Mouse (Mus musculus): ENCODE data around the gene Id1.

DNA sequence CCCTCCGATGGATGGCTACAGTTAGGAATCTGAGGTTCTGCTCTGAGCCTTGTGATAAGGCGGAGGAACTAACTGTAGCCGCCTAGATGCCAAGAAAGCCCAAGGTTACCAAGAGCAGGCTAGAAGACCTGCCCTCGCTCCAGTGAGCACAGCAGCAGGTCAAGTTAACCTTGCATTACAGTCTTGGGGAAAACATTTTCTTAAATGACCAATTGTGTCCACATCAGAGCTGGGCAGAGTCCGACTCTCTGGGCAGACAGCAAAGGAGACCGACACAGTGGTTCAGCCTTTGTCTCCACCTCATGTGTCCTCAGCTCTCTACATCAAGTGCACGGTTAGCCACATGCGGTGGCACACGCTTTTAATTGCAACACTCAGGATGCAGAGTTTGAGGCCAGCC is 35.5 kb downstream of the Id1 start:
- TF ChIP-seq CHD2 (IDR thresholded peaks at IDR 0.05; ENCODE audit: low read length) = no peak
- no peak for TF ChIP-seq EP300 (IDR thresholded peaks at IDR 0.05; ENCODE audit: low read length)
- TF ChIP-seq ETS1 (conservative IDR thresholded peaks at IDR 0.05; ENCODE audit: low read depth, low read length) = no peak
- no peak for TF ChIP-seq CTCF (conservative IDR thresholded peaks at IDR 0.05 in 1 of 2, IDR thresholded peaks at IDR 0.05 in 1 of 2; ENCODE audit: low read depth in 2 of 2, low read length in 2 of 2)
- TF ChIP-seq POLR2A (IDR thresholded peaks at IDR 0.05; ENCODE audit: low read depth, low read length) = no peak
- no peak for TF ChIP-seq RCOR1 (conservative IDR thresholded peaks at IDR 0.05; ENCODE audit: low read depth, low read length)
- TF ChIP-seq GABPA (IDR thresholded peaks at IDR 0.05; ENCODE audit: insufficient replicate concordance, low read depth, low read length) = no peak
- TF ChIP-seq TBP (conservative IDR thresholded peaks at IDR 0.05; ENCODE audit: low read depth, low read length) = no peak
- TF ChIP-seq ZMIZ1 (IDR thresholded peaks at IDR 0.05; ENCODE audit: low read depth, low read length) = no peak
- TF ChIP-seq MYC (IDR thresholded peaks at IDR 0.05; ENCODE audit: low read depth, low read length) = no peak
- no peak for TF ChIP-seq MAFK (IDR thresholded peaks at IDR 0.05; ENCODE audit: insufficient replicate concordance, low read length)
- no peak for TF ChIP-seq USF1 (IDR thresholded peaks at IDR 0.05; ENCODE audit: low read depth, low read length)
- TF ChIP-seq ZKSCAN1 (IDR thresholded peaks at IDR 0.05; ENCODE audit: borderline replicate concordance, low read depth, low read length) = no peak
- TF ChIP-seq RAD21 (IDR thresholded peaks at IDR 0.05; ENCODE audit: low read depth, low read length) = no peak
